Mouse (Mus musculus) neural tube, embryonic 14.5 days (tissue): Measurements from ENCODE around the gene Sema3g. TPM values are rescaled to one million over a fixed set of nuclear protein-coding genes. Genes with fewer than 3 reads are reported as not detected.

ENCODE experiments used
- ATAC-seq: fragments of 200-750 bp; cut with Nextera tagmentation; 2 replicates; pipeline ENCODE4 v1.8.0; 2017; ENCODE audit warnings: low read depth, mild to moderate bottlenecking, moderate TSS enrichment, moderate library complexity
- H3K27ac ChIP-seq: fragments of 300-500 bp; sonication (generic); 2 replicates; pipeline ENCODE4 v1.5.1; 2014; ENCODE audit warnings: low read depth, mild to moderate bottlenecking, control low read depth, low read length, moderate library complexity, mixed read lengths
- H3K27me3 ChIP-seq: fragments of 300-500 bp; sonication (generic); 2 replicates; pipeline ENCODE4 v1.6.1; 2014; ENCODE audit warnings: low read length; ENCODE audit not compliant: control insufficient read depth, insufficient read depth
- H3K36me3 ChIP-seq: fragments of 300-500 bp; sonication (generic); 2 replicates; pipeline ENCODE4 v1.6.1; 2014; ENCODE audit warnings: low read length, mixed read lengths; ENCODE audit not compliant: control insufficient read depth, insufficient read depth
- H3K4me1 ChIP-seq: fragments of 300-500 bp; sonication (generic); 2 replicates; pipeline ENCODE4 v1.6.1; 2014; ENCODE audit warnings: low read length; ENCODE audit not compliant: control insufficient read depth, insufficient read depth
- H3K4me2 ChIP-seq: fragments of 300-500 bp; sonication (generic); 2 replicates; pipeline ENCODE4 v1.6.1; 2014; ENCODE audit warnings: mild to moderate bottlenecking, low read depth, low read length, control low read depth
- H3K4me3 ChIP-seq: fragments of 300-500 bp; sonication (generic); 2 replicates; pipeline ENCODE4 v1.5.1; 2014; ENCODE audit warnings: low read depth, low read length, control low read depth, mixed read lengths
- H3K9ac ChIP-seq: fragments of 300-500 bp; sonication (generic); replicated peaks from 2 replicates; pipeline ENCODE4 v1.6.1; 2014; ENCODE audit warnings: low read depth, mild to moderate bottlenecking, control low read depth, low read length, mixed read lengths
- H3K9me3 ChIP-seq: fragments of 300-500 bp; sonication (generic); 2 replicates; pipeline ENCODE4 v1.6.1; 2016; ENCODE audit warnings: low read length; ENCODE audit not compliant: control insufficient read depth
- WGBS: fragments of 180-500 bp; shearing (Covaris S2); extraction: QIAGEN DNeasy Blood & Tissue Kit; methylation state at CpG from one replicate; pipeline ENCODE4 v1.1.7; 2014; 5-methylcytosine and 5-hydroxymethylcytosine counted together
- polyA plus RNA-seq: library from polyadenylated mRNA; unstranded; fragments of >200 nt; fragmentation: Nextera tagmentation; extraction: Ambion mirVana; gene quantifications from 2 replicates; pipeline ENCODE4 v1.2.1, GENCODE M21; 2014

The Sema3g gene
- polyA plus RNA-seq, 1 experiment from 2014 or later, result 0.13 TPM

GRCm38 (mm10) chr14:31191936-31192335, 25.7 kb upstream of the Sema3g start:
- Histone ChIP-seq H3K9ac (no peak overlapping the region), H3K27ac (no peak overlapping the region), H3K4me2 (no peak overlapping the region), H3K36me3 (peaks cover 73% of the 10 kb centered on the region), H3K9me3 (no peaks in the 10 kb centered on the region), H3K4me3 (no peak overlapping the region), H3K4me1 (no peaks in the 10 kb centered on the region), H3K27me3 (no peaks in the 10 kb centered on the region)
- no peak for ATAC-seq
- WGBS, result 87% methylated on average over 2 of the region's 2 CpGs

GRCm38 (mm10) chr14:31193791-31194190, 23.9 kb upstream of the Sema3g start:
- H3K36me3 ChIP-seq, result peaks cover 66% of the 10 kb centered on the region
- H3K27ac ChIP-seq, result no peak overlapping the region
- WGBS, result 88% methylated on average over 7 of the region's 7 CpGs
- H3K9ac ChIP-seq, result no peak overlapping the region
- no peak for ATAC-seq
- no peak overlapping the region for H3K4me2 ChIP-seq
- no peak overlapping the region for H3K4me3 ChIP-seq
- no peaks in the 10 kb centered on the region for H3K27me3 ChIP-seq
- no peaks in the 10 kb centered on the region for H3K9me3 ChIP-seq
- H3K4me1 ChIP-seq, result 0 out of 2 replicates have a peak, but pooled peaks cover 4% of the 10 kb centered on the region

GRCm38 (mm10) chr14:31194441-31194840, 23.2 kb upstream of the Sema3g start:
- Histone ChIP-seq H3K27ac (no peak overlapping the region), H3K4me2 (no peak overlapping the region), H3K9me3 (no peaks in the 10 kb centered on the region), H3K36me3 (peaks cover 68% of the 10 kb centered on the region), H3K27me3 (no peaks in the 10 kb centered on the region), H3K9ac (no peak overlapping the region), H3K4me3 (no peak overlapping the region), H3K4me1 (0 out of 2 replicates have a peak, but pooled peaks cover 4% of the 10 kb centered on the region)
- 94% methylated on average over 2 of the region's 2 CpGs for WGBS
- ATAC-seq, result no peak

- no peak overlapping the region for H3K4me2 ChIP-seq
- no peaks in the 10 kb centered on the region for H3K9me3 ChIP-seq
- no peak overlapping the region for H3K4me3 ChIP-seq
- no peak overlapping the region for H3K27ac ChIP-seq
- 0 out of 2 replicates have a peak, but pooled peaks cover 4% of the 10 kb centered on the region for H3K4me1 ChIP-seq
- peaks cover 67% of the 10 kb centered on the region for H3K36me3 ChIP-seq
- no peak overlapping the region for H3K9ac ChIP-seq
- no peak for ATAC-seq
- WGBS, result 90% methylated on average over 14 of the region's 14 CpGs
- no peaks in the 10 kb centered on the region for H3K27me3 ChIP-seq
These were observed 22.7 kb upstream of the Sema3g start for GRCm38 (mm10) chr14:31194891-31195513.

- Histone ChIP-seq H3K27me3 (no peaks in the 10 kb centered on the region), H3K4me1 (0 out of 2 replicates have a peak, but pooled peaks cover 4% of the 10 kb centered on the region), H3K27ac (no peak overlapping the region), H3K9ac (no peak overlapping the region), H3K9me3 (no peaks in the 10 kb centered on the region), H3K36me3 (peaks cover 67% of the 10 kb centered on the region), H3K4me3 (no peak overlapping the region), H3K4me2 (no peak overlapping the region)
- WGBS, result 96% methylated on average over 4 of the region's 4 CpGs
- no peak for ATAC-seq
These were observed 22.1 kb upstream of the Sema3g start for GRCm38 (mm10) chr14:31195521-31195920.

- Histone ChIP-seq H3K27ac (no peak overlapping the region), H3K9ac (no peak overlapping the region), H3K4me1 (0 out of 2 replicates have a peak, but pooled peaks cover 4% of the 10 kb centered on the region), H3K4me3 (no peak overlapping the region), H3K36me3 (peaks cover 67% of the 10 kb centered on the region), H3K4me2 (no peak overlapping the region), H3K27me3 (no peaks in the 10 kb centered on the region), H3K9me3 (no peaks in the 10 kb centered on the region)
- ATAC-seq, result no peak
These were observed 21.7 kb upstream of the Sema3g start for GRCm38 (mm10) chr14:31195968-31196367.

GRCm38 (mm10) chr14:31197547-31198516, 19.8 kb upstream of the Sema3g start:
- ATAC-seq, result no peak
- Histone ChIP-seq H3K4me1 (0 out of 2 replicates have a peak, but pooled peaks cover 4% of the 10 kb centered on the region), H3K27ac (no peak overlapping the region), H3K27me3 (no peaks in the 10 kb centered on the region), H3K4me2 (no peak overlapping the region), H3K9me3 (no peaks in the 10 kb centered on the region), H3K36me3 (peaks cover 63% of the 10 kb centered on the region), H3K4me3 (no peak overlapping the region), H3K9ac (no peak overlapping the region)
- WGBS, result 71% methylated on average over 16 of the region's 16 CpGs

GRCm38 (mm10) chr14:31199599-31199998, 18.1 kb upstream of the Sema3g start:
- Histone ChIP-seq H3K36me3 (peaks cover 66% of the 10 kb centered on the region), H3K9me3 (no peaks in the 10 kb centered on the region), H3K9ac (no peak overlapping the region), H3K4me3 (no peak overlapping the region), H3K27ac (no peak overlapping the region), H3K27me3 (no peaks in the 10 kb centered on the region), H3K4me2 (no peak overlapping the region), H3K4me1 (peaks cover 11% of the 10 kb centered on the region; the same call in 1 of the 2 replicates)
- no peak for ATAC-seq
- WGBS, result 94% methylated on average over 7 of the region's 7 CpGs

GRCm38 (mm10) chr14:31200038-31200437, 17.6 kb upstream of the Sema3g start:
- 90% methylated on average over 3 of the region's 3 CpGs for WGBS
- peaks cover 66% of the 10 kb centered on the region for H3K36me3 ChIP-seq

More at GRCm38 (mm10) chr14:31200038-31200437, 17.6 kb upstream of the Sema3g start:
- no peak overlapping the region for H3K9ac ChIP-seq
- peaks cover 15% of the 10 kb centered on the region; the same call in 1 of the 2 replicates for H3K4me1 ChIP-seq
- H3K9me3 ChIP-seq, result no peaks in the 10 kb centered on the region
- H3K4me3 ChIP-seq, result no peak overlapping the region
- no peak overlapping the region for H3K4me2 ChIP-seq
- no peaks in the 10 kb centered on the region for H3K27me3 ChIP-seq
- ATAC-seq, result no peak
- no peak overlapping the region for H3K27ac ChIP-seq
